Mouse (Mus musculus): ENCODE results near the gene Scpep1. TPM values are rescaled to one million over a fixed set of nuclear protein-coding genes. Genes with fewer than 3 reads are reported as not detected.

The Scpep1 gene
- total RNA-seq, 2 experiments from 2014 or later, result 13.2 to 13.9 TPM

DNA sequence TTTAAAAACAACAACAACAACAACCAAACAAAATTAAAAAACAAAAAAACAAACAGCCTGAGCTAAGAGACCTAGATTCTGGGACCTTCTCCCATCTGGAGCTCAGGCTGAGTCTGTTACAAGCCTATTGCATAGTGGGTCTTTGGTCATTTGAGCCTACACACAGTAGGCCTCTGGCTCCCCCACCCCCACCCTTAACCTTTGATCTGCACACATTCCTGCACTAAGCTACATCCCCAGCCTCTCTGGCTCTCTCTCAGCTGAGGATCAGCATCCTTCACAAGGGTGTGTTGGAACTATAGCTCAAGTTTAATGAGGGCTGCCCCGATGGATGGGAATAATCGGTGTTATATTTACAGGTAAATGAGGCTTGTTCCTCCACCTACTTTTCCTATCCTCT, 40.4 kb upstream of the Scpep1 start:
- Histone ChIP-seq H3K4me3 (no peak overlapping the region), H3K27ac (no peak overlapping the region)
- no peak for TF ChIP-seq CTCF (conservative IDR thresholded peaks at IDR 0.05)
- DNase-seq (ENCODE audit: low spot score in 2 of 2), result no peak

DNA sequence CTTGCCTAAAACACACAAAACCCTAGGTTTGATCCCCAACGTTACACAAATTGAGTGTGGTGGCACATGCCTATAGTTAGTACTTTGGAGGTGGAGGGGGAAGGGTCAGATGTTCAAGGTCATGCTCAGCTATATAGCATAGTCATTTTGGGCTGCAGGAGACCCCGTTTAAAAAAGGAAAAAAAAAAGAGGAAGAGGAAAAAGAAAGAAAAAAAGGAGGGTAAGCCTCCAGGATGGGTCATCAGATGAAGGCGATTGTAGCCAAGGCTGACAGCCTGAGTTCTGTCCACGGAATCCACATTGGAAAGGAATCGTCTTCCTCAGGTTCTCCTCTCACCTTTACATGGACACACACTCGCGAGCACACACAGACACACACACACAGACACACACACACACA, 39.2 kb upstream of the Scpep1 start:
- DNase-seq (ENCODE audit: low spot score in 2 of 2), result no peak
- H3K4me3 ChIP-seq, result no peak overlapping the region
- no peak overlapping the region for H3K27ac ChIP-seq
- TF ChIP-seq CTCF (conservative IDR thresholded peaks at IDR 0.05), result no peak

- Histone ChIP-seq H3K4me3 (no peak overlapping the region), H3K27ac (no peak overlapping the region)
- peak; percentile 77 for TF ChIP-seq CTCF (conservative IDR thresholded peaks at IDR 0.05)
- DNase-seq (ENCODE audit: low spot score in 2 of 2), result peak in 1 of 2 experiments; percentile 37
Observed at GRCm38 (mm10) chr11:88993625-88994024, 38.4 kb upstream of the Scpep1 start.

- Histone ChIP-seq H3K4me3 (no peak overlapping the region), H3K27ac (no peak overlapping the region)
- TF ChIP-seq CTCF (conservative IDR thresholded peaks at IDR 0.05), result no peak
- no peak for DNase-seq (ENCODE audit: low spot score in 2 of 2)
Observed at GRCm38 (mm10) chr11:88993186-88993585, 37.9 kb upstream of the Scpep1 start.

DNA sequence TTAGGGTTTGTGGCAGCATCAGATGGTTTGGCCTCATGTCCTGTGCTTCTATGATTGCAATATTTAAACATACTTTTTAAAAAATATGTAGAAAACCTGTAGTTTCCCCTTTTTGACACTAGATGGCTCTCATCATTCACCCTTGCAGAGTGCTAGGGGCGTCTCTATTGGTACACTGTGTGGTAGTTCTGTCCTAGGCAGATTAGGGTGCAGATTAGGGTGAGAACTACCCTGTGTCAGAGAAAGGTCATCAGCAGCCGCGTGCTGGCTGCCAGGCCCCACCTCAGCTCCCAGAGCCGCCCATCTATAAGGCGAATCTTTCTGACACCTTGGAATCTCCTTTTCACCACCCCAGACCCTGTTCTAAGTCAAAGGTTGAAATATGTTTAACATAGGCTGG, 34.3 kb upstream of the Scpep1 start:
- no peak for DNase-seq (ENCODE audit: low spot score in 2 of 2)
- no peak overlapping the region for H3K4me3 ChIP-seq
- TF ChIP-seq CTCF (conservative IDR thresholded peaks at IDR 0.05), result peak; percentile 78
- no peak overlapping the region for H3K27ac ChIP-seq

GRCm38 (mm10) chr11:88988956-88989355, 33.7 kb upstream of the Scpep1 start:
- H3K27ac ChIP-seq, result no peak overlapping the region
- H3K4me3 ChIP-seq, result no peak overlapping the region
- DNase-seq (ENCODE audit: low spot score in 2 of 2), result no peak
- TF ChIP-seq CTCF (conservative IDR thresholded peaks at IDR 0.05), result no peak

- TF ChIP-seq CTCF (conservative IDR thresholded peaks at IDR 0.05), result peak; percentile 56
- H3K4me3 ChIP-seq, result no peak overlapping the region
- DNase-seq (ENCODE audit: low spot score in 2 of 2), result no peak
- H3K27ac ChIP-seq, result no peak overlapping the region
Observed at GRCm38 (mm10) chr11:88986616-88987015, 31.4 kb upstream of the Scpep1 start.

DNA sequence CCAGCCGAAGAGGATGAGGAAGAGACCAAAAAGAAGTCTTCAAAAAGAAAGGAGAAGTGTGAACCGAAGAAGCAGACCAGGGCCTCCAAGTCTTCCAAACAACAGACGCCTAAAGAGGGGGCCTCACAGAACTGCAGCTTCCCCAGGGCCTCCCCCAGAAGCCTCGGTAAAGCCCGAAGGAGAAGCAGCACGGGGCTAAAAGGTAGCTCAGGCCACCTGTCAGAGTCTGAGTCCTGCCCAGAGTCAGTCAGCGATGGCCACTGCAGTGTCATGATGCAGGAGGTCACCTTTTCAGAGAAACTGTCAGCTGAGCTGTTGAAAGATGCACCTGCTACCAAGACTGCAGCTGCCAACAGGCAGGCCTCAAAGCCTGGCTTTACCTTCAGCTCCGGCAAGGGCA, 26.1 kb upstream of the Scpep1 start:
- Histone ChIP-seq H3K4me3 (no peak overlapping the region), H3K27ac (no peak overlapping the region)
- no peak for DNase-seq (ENCODE audit: low spot score in 2 of 2)
- TF ChIP-seq CTCF (conservative IDR thresholded peaks at IDR 0.05), result no peak

DNA sequence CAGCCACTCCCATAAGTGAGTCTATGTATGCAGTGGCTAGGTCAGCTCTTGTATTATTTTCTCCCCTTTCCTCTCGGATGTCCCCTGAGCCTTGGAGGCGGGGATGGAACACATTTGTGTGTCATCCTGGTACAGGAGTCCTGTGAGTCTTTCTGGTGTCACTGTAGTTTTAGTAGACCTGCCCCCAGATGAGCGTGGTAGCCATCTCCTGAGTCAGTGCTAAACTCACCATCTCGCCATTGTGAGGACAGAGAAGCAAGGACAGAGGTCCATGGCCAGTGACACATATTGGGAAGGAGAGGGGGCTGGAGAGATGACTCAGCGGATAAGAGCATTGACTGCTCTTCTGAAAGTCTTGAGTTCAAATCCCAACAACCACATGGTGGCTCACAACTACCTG, 21.9 kb upstream of the Scpep1 start:
- Histone ChIP-seq H3K4me3 (no peak overlapping the region), H3K27ac (no peak overlapping the region)
- no peak for DNase-seq (ENCODE audit: low spot score in 2 of 2)
- TF ChIP-seq CTCF (conservative IDR thresholded peaks at IDR 0.05), result no peak

DNA sequence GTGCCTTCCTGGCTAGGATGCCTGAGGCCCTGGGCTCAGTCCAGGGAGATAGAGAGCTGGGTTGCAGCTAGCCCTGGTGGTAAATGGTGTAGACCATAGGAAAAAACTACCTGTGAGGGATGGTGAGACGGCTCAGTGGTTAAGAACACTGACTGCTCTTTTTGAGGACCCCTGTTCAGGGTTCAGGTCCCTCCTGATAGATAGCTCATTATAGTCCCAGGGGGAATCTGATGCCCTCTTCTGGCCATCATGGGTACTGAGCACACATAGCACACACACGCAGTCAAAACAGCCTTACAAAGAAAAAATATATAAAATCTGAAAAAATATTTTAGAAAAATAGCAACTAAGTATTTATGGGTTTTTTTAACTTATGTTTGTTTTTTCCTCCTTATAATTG, 21.1 kb upstream of the Scpep1 start:
- no peak for DNase-seq (ENCODE audit: low spot score in 2 of 2)
- TF ChIP-seq CTCF (conservative IDR thresholded peaks at IDR 0.05), result peak; percentile 77
- Histone ChIP-seq H3K27ac (no peak overlapping the region), H3K4me3 (no peak overlapping the region)

DNA sequence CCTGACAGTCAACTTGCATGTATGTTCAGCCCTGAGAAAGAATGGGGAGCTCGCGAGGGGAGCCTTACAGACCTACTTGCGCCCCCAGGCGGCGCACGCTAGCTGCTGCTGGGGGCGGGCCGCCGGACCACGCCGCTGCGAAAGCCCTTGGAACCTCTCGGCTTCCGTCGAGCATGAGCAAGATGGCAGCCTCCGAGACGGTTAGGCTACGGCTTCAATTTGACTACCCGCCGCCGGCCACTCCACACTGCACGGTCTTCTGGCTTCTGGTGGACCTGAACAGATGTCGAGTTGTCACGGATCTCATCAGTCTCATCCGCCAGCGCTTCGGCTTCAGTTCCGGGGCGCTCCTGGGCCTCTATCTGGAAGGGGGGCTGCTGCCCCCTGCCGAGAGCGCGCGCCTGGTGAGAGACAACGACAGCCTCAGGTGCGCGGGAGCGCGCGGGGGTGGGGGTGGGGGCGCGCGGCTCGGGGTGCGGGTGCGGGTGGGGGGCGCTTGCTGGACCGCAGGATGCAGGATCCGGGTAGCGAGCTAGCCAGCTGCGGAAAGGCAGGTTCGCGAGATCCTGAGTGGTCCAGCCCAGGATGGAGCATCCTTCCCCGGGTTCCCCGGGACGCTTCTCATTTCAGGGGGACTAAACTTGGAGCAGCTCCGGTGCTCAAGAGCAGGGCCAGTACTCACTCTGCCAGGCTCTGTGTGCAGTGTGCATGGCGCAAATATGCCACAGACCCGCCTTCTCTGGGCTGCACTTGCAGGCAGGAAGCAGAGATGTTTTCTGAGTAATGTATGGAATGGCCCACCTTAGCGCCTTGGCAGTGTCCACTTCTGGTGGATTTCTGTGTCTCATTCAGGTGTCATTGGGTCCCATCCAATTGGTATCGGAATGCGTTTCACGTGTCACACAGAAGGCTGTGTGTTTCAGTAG, 18.8 kb upstream of the Scpep1 start:
- peak overlapping the region; percentile 90 for H3K27ac ChIP-seq
- H3K4me3 ChIP-seq, result peak overlapping the region; percentile 77
- TF ChIP-seq CTCF (conservative IDR thresholded peaks at IDR 0.05), result peak; percentile 91
- peak; percentile 91 to 95 for DNase-seq (ENCODE audit: low spot score in 2 of 2)

GRCm38 (mm10) chr11:88970202-88970732, 15.0 kb upstream of the Scpep1 start, which contains the start of gene Coil:
TSS of gene Coil (plus strand) at chr11:88970252.
- no peak for TF ChIP-seq CTCF (conservative IDR thresholded peaks at IDR 0.05)

DNA sequence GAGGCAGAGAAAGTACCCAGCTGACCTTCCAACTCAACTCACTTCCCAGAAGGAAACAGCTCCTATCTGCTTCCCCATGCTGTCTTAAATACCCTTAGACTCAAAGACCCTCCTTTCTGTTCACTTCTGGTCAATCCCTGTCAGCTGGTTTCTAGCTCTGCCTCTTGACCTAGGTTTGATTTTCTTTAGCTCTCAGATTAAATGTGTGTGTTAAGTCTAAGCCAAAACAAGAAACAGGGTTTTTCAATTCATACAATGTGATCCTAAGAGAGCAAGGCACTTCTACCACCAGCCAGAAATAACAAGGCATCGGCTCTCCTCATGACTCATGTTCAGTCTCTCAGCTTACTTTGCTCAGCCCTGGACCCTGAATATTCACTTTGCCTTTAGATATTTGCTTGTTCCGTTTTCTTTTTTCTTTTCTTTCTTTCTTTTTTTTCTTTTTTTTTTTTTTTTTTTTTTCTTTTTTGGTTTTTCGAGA, 11.7 kb upstream of the Scpep1 start, which contains the start of gene Elobl:
Elobl (minus strand) TSS at position 51 of the 481 bp plus-strand sequence.
- no peak for DNase-seq (ENCODE audit: low spot score in 2 of 2)
- H3K4me3 ChIP-seq, result no peak within 1 kb of the TSS
- no peak within 1 kb of the TSS for H3K27ac ChIP-seq
- no peak for TF ChIP-seq CTCF (conservative IDR thresholded peaks at IDR 0.05)

More at GRCm38 (mm10) chr11:88970202-88970732, 15.0 kb upstream of the Scpep1 start, which contains the start of gene Coil:
- Histone ChIP-seq H3K4me3 (no peak within 1 kb of the TSS), H3K27ac (no peak within 1 kb of the TSS)
- DNase-seq (ENCODE audit: low spot score in 2 of 2), result no peak

All from layer of hippocampus, adult 2 months (tissue).